Mouse (Mus musculus) embryonic fibroblast, embryonic 13.5 days (primary cell): Measurements from ENCODE around the gene Sirt7.

Experiments used
- CTCF ChIP-seq: IDR thresholded peaks from 2 replicates; pipeline ENCODE4 v1.5.1; 2011; ENCODE audit warnings: mild to moderate bottlenecking, control low read depth, low read length, moderate library complexity, borderline replicate concordance; ENCODE audit not compliant: insufficient read depth
- POLR2A ChIP-seq: IDR thresholded peaks from 2 replicates; pipeline ENCODE4 v1.6.1; 2011; ENCODE audit warnings: low read depth, mild to moderate bottlenecking, control low read depth, low read length, moderate library complexity

GRCm38 (mm10) chr11:120615167-120615566 is 9.9 kb downstream of the Sirt7 start:
- TF ChIP-seq POLR2A (no peak), CTCF (no peak)
